Mouse (Mus musculus) heart, adult 2 months (tissue): ENCODE data around the gene Gal3st2c.
"Not testable (repeated sequence)": the region's sequence is repeated elsewhere in the genome, so short reads cannot be mapped to it uniquely, and the experiment has no call there.

Source experiments
- CTCF ChIP-seq: fragments of 200-600 bp; IDR thresholded peaks from 2 replicates; pipeline ENCODE4 v1.8.1; 2022; ENCODE audit warnings: antibody characterized with exemption, mild to moderate bottlenecking, moderate library complexity
- EP300 ChIP-seq: fragments of 200-500 bp; IDR thresholded peaks from 2 replicates; pipeline ENCODE4 v1.6.1; 2011; ENCODE audit warnings: low read depth, low read length, control low read depth; ENCODE audit not compliant: insufficient read depth
- POLR2A ChIP-seq: fragments of 200-500 bp; IDR thresholded peaks from 2 replicates; pipeline ENCODE4 v1.6.1; 2011; ENCODE audit warnings: mild to moderate bottlenecking, low read depth, low read length, control low read depth; ENCODE audit not compliant: insufficient read depth

- TF ChIP-seq CTCF, POLR2A, EP300: not testable (repeated sequence)
Observed at GRCm38 (mm10) chr1:94058281-94058680, 68.0 kb downstream of the Gal3st2c start.
